Mouse (Mus musculus): ENCODE measurements around the gene Tbx19.

GRCm38 (mm10) chr1:165193880-165194661 is 33.5 kb upstream of the Tbx19 start, which contains the start of gene Sft2d2:
- TF ChIP-seq CTCF (IDR thresholded peaks at IDR 0.05; ENCODE audit: control insufficient read depth, insufficient read depth, insufficient read length) (no peak), MAX (IDR thresholded peaks at IDR 0.05) (peak; percentile 84), CEBPB (IDR thresholded peaks at IDR 0.05; ENCODE audit: low read depth) (no peak)

Measured in C2C12 (cell line).